8 mouse cellular contexts compared by ENCODE assay signal in genomic region chr9:121830243-121830955, GRCm38 (mm10). TPM values are rescaled to one million over a fixed set of nuclear protein-coding genes. Genes with fewer than 3 reads are reported as not detected.
DNase-seq lines count a peak whose midpoint lies in the region; ATAC-seq and TF ChIP-seq lines count a peak whose summit lies in the region.

No protein-coding gene starts in this region.

- DNase-seq in heart, adult 8-10 months (ENCODE audit: low spot score), result peak; percentile 16
- DNase-seq in heart, embryonic 10.5 days (ENCODE audit: low spot score), result no peak
- DNase-seq in 3T3-L1 (ENCODE audit: low read depth, low spot score), result peak; percentile 64
- peak; percentile 70 for DNase-seq in MN1 (ENCODE audit: low spot score)
- DNase-seq in kidney, postnatal 0 days (ENCODE audit: low spot score), result peak; percentile 48
- peak; percentile 52 for DNase-seq in thymus, postnatal 36 days

- no peak overlapping the region for H3K9ac ChIP-seq in kidney, postnatal 0 days (ENCODE audit: low read depth, low read length)

- H3K27me3 ChIP-seq in heart, embryonic 10.5 days (ENCODE audit: insufficient read depth, poor library complexity, severe bottlenecking), result peaks cover 22% of the 10 kb centered on the region
- no peaks in the 10 kb centered on the region for H3K27me3 ChIP-seq in kidney, postnatal 0 days (ENCODE audit: insufficient read depth, low read length)

- WGBS in heart, embryonic 10.5 days, result 66% methylated on average over 6 of the region's 6 CpGs
- WGBS in kidney, postnatal 0 days, result 80% methylated on average over 6 of the region's 6 CpGs

- H3K36me3 ChIP-seq in heart, embryonic 10.5 days, result no peaks in the 10 kb centered on the region
- no peaks in the 10 kb centered on the region for H3K36me3 ChIP-seq in kidney, postnatal 0 days (ENCODE audit: insufficient read depth, low read length)

- H3K4me2 ChIP-seq in kidney, postnatal 0 days (ENCODE audit: low read length), result no peak overlapping the region

- TF ChIP-seq CTCF in kidney, postnatal 0 days (IDR thresholded peaks at IDR 0.05; ENCODE audit: low read depth), result peak; percentile 69

- no peak overlapping the region for H3K4me3 ChIP-seq in heart, embryonic 10.5 days
- no peak overlapping the region for H3K4me3 ChIP-seq in kidney, postnatal 0 days (replicated peaks; ENCODE audit: low read depth, low read length)

- no peak overlapping the region for H3K27ac ChIP-seq in heart, embryonic 10.5 days
- H3K27ac ChIP-seq in kidney, postnatal 0 days, result no peak overlapping the region

- no peaks in the 10 kb centered on the region for H3K9me3 ChIP-seq in heart, embryonic 10.5 days
- H3K9me3 ChIP-seq in kidney, postnatal 0 days (replicated peaks; ENCODE audit: low read length), result no peaks in the 10 kb centered on the region

- no peaks in the 10 kb centered on the region; the same call in 1 of the 2 replicates for H3K4me1 ChIP-seq in heart, embryonic 10.5 days
- H3K4me1 ChIP-seq in kidney, postnatal 0 days (replicated peaks; ENCODE audit: insufficient read depth, low read length), result no peaks in the 10 kb centered on the region

- peak; percentile 47; the same call in 1 of the 2 replicates for ATAC-seq in common myeloid progenitor, adult 5-6 weeks (replicated peaks; ENCODE audit: low read depth, poor library complexity, severe bottlenecking)
- no peak for ATAC-seq in kidney, postnatal 0 days (replicated peaks; ENCODE audit: low FRiP score, low read depth)
- peak; percentile 58 for ATAC-seq in megakaryocyte-erythroid progenitor cell, adult 5-6 weeks (replicated peaks; ENCODE audit: low FRiP score, low TSS enrichment, poor library complexity, severe bottlenecking)

RNA-seq across cellular contexts. Expression of gene Ccdc13, which starts 8.9 kb away (rescaled TPM):
- under 1 TPM in 2 of 4 experiments, not detected in 2; 0.12 to 0.27 TPM for total RNA-seq in heart, adult 8-10 months (2022)
- polyA plus RNA-seq in heart, embryonic 10.5 days (2016; fragmentation: Nextera tagmentation; extraction: Ambion mirVana), result 0.21 and 0.28 TPM in 2 replicates
- total RNA-seq in common myeloid progenitor, adult 5-6 weeks (2017), result not detected in 2 replicates
- 0.23 and 0.25 TPM in 2 replicates for polyA plus RNA-seq in kidney, postnatal 0 days (2015; fragmentation: Nextera tagmentation; extraction: Ambion mirVana)
- total RNA-seq in megakaryocyte-erythroid progenitor cell, adult 5-6 weeks (2014; fragmentation: Nextera tagmentation), result not detected in 2 replicates
- not detected in 2 replicates for total RNA-seq in megakaryocyte-erythroid progenitor cell, adult 5-6 weeks (2017)

RNA-seq across cellular contexts. Expression of gene Higd1a, which starts 27.8 kb away (rescaled TPM):
- 100 to 1,000 TPM; 186 to 221 (median 198) TPM for total RNA-seq in heart, adult 8-10 months (2022)
- 254 and 270 TPM in 2 replicates for polyA plus RNA-seq in heart, embryonic 10.5 days (2016; fragmentation: Nextera tagmentation; extraction: Ambion mirVana)
- 15.5 and 18.5 TPM in 2 replicates for total RNA-seq in common myeloid progenitor, adult 5-6 weeks (2017)
- 148 and 151 TPM in 2 replicates for polyA plus RNA-seq in kidney, postnatal 0 days (2015; fragmentation: Nextera tagmentation; extraction: Ambion mirVana)
- 119 and 156 TPM in 2 replicates for total RNA-seq in megakaryocyte-erythroid progenitor cell, adult 5-6 weeks (2014; fragmentation: Nextera tagmentation)
- total RNA-seq in megakaryocyte-erythroid progenitor cell, adult 5-6 weeks (2017), result 28.6 and 33.5 TPM in 2 replicates

RNA-seq across cellular contexts. Expression of gene Hhatl, which starts 38.1 kb away (rescaled TPM):
- 100 to 1,000 TPM; 100 to 119 (median 118) TPM for total RNA-seq in heart, adult 8-10 months (2022)
- polyA plus RNA-seq in heart, embryonic 10.5 days (2016; fragmentation: Nextera tagmentation; extraction: Ambion mirVana), result 0.84 and 2.0 TPM in 2 replicates
- not detected in 2 replicates for total RNA-seq in common myeloid progenitor, adult 5-6 weeks (2017)
- polyA plus RNA-seq in kidney, postnatal 0 days (2015; fragmentation: Nextera tagmentation; extraction: Ambion mirVana), result 0.11 and 0.42 TPM in 2 replicates
- total RNA-seq in megakaryocyte-erythroid progenitor cell, adult 5-6 weeks (2014; fragmentation: Nextera tagmentation), result not detected in 2 replicates
- not detected in 2 replicates for total RNA-seq in megakaryocyte-erythroid progenitor cell, adult 5-6 weeks (2017)

RNA-seq across cellular contexts. Expression of gene Klhl40, which starts 53.0 kb away (rescaled TPM):
- 10 to 100 TPM; 17.9 to 23.6 (median 20.0) TPM for total RNA-seq in heart, adult 8-10 months (2022)
- 0.36 and 0.38 TPM in 2 replicates for polyA plus RNA-seq in heart, embryonic 10.5 days (2016; fragmentation: Nextera tagmentation; extraction: Ambion mirVana)
- 0.59 TPM in 1 of 2 replicates, not detected in the other for total RNA-seq in common myeloid progenitor, adult 5-6 weeks (2017)
- polyA plus RNA-seq in kidney, postnatal 0 days (2015; fragmentation: Nextera tagmentation; extraction: Ambion mirVana), result 0.13 TPM in 1 of 2 replicates, not detected in the other
- total RNA-seq in megakaryocyte-erythroid progenitor cell, adult 5-6 weeks (2014; fragmentation: Nextera tagmentation), result not detected in 2 replicates
- not detected in 2 replicates for total RNA-seq in megakaryocyte-erythroid progenitor cell, adult 5-6 weeks (2017)

Comparison
In these comparisons a context has a peak if more than half of its experiments do, and no peak if none do; other contexts are left out.
1. RNA of gene Hhatl, which starts 38.1 kb away (total RNA-seq): 100 to 119 TPM in heart, adult 8-10 months; not detected in common myeloid progenitor, adult 5-6 weeks and not detected in megakaryocyte-erythroid progenitor cell, adult 5-6 weeks; every median in the first group is over 100 times any median in the second.